Mouse (Mus musculus): ENCODE results near the gene Cacna1e. TPM values are rescaled to one million over a fixed set of nuclear protein-coding genes. Genes with fewer than 3 reads are reported as not detected.

The Cacna1e gene
- 1.4 and 1.7 TPM in 2 replicates for polyA plus RNA-seq (2014; fragmentation: Nextera tagmentation; extraction: Ambion mirVana)

- WGBS: 7% methylated on average over 31 of the region's 31 CpGs
- peak within 1 kb of the TSS; percentile 22 for H3K4me3 ChIP-seq (ENCODE audit: low read depth, low read length)
- H3K27me3 ChIP-seq (ENCODE audit: control insufficient read depth, insufficient read depth, low read length): peaks cover 12% of the 10 kb centered on the region
- H3K36me3 ChIP-seq (ENCODE audit: control insufficient read depth, insufficient read depth, low read length): no peaks in the 10 kb centered on the region
- no peak within 1 kb of the TSS for H3K27ac ChIP-seq (ENCODE audit: low read depth, low read length)
- peak; percentile 61 for DNase-seq (ENCODE audit: low spot score)
- no peaks in the 10 kb centered on the region for H3K9me3 ChIP-seq (ENCODE audit: control insufficient read depth, low read length)
- H3K4me1 ChIP-seq (replicated peaks; ENCODE audit: control insufficient read depth, insufficient read depth, low read length): peaks cover 14% of the 10 kb centered on the region; the same call in 1 of the 2 replicates
- peak; percentile 62 for ATAC-seq (replicated peaks; ENCODE audit: low FRiP score)
- peak within 1 kb of the TSS; percentile 51 for H3K9ac ChIP-seq (ENCODE audit: low read length)
- peak within 1 kb of the TSS; percentile 71 for H3K4me2 ChIP-seq (ENCODE audit: low read depth, low read length, severe bottlenecking)
Observed at GRCm38 (mm10) chr1:154884275-154885206, at the start of gene Cacna1e. Gene Cacna1e, minus strand, starts transcription at chr1:154884501.

- H3K4me1 ChIP-seq (replicated peaks; ENCODE audit: control insufficient read depth, insufficient read depth, low read length): no peaks in the 10 kb centered on the region
- H3K9ac ChIP-seq (ENCODE audit: low read length): no peak overlapping the region
- ATAC-seq (replicated peaks; ENCODE audit: low FRiP score) (no peak), DNase-seq (ENCODE audit: low spot score) (no peak)
- H3K27me3 ChIP-seq (ENCODE audit: control insufficient read depth, insufficient read depth, low read length): no peaks in the 10 kb centered on the region
- H3K4me3 ChIP-seq (ENCODE audit: low read depth, low read length): no peak overlapping the region
- no peaks in the 10 kb centered on the region for H3K36me3 ChIP-seq (ENCODE audit: control insufficient read depth, insufficient read depth, low read length)
- no peaks in the 10 kb centered on the region for H3K9me3 ChIP-seq (ENCODE audit: control insufficient read depth, low read length)
- no peak overlapping the region for H3K4me2 ChIP-seq (ENCODE audit: low read depth, low read length, severe bottlenecking)
- WGBS: 88% methylated on average over 2 of the region's 2 CpGs
- no peak overlapping the region for H3K27ac ChIP-seq (ENCODE audit: low read depth, low read length)
Observed at GRCm38 (mm10) chr1:154918406-154918805, 34.1 kb upstream of the Cacna1e start.

DNA sequence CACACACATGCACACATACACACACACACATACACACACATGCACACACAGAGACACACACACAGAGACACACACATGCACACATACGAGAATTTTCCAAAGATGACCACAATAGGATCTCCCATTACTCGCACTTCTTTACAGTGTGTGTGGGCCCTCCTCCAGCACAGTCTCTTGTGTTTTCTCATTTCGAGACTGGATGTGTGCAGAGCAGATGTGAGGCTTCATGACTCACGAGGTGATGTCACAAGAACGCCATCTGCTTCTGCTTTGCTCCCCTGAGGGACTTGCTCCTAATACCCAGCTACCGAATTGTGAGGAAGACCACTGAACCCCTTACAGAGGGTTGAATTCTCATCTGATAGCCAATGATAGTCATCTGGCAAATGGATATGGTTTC, 33.1 kb upstream of the Cacna1e start:
- 83% methylated on average over 6 of the region's 6 CpGs for WGBS
- H3K9me3 ChIP-seq (ENCODE audit: control insufficient read depth, low read length): no peaks in the 10 kb centered on the region
- no peak overlapping the region for H3K4me2 ChIP-seq (ENCODE audit: low read depth, low read length, severe bottlenecking)
- no peak overlapping the region for H3K9ac ChIP-seq (ENCODE audit: low read length)
- H3K27ac ChIP-seq (ENCODE audit: low read depth, low read length): no peak overlapping the region
- ATAC-seq (replicated peaks; ENCODE audit: low FRiP score): no peak
- DNase-seq (ENCODE audit: low spot score): no peak
- no peak overlapping the region for H3K4me3 ChIP-seq (ENCODE audit: low read depth, low read length)
- no peaks in the 10 kb centered on the region for H3K4me1 ChIP-seq (replicated peaks; ENCODE audit: control insufficient read depth, insufficient read depth, low read length)
- H3K36me3 ChIP-seq (ENCODE audit: control insufficient read depth, insufficient read depth, low read length): no peaks in the 10 kb centered on the region
- H3K27me3 ChIP-seq (ENCODE audit: control insufficient read depth, insufficient read depth, low read length): no peaks in the 10 kb centered on the region

DNA sequence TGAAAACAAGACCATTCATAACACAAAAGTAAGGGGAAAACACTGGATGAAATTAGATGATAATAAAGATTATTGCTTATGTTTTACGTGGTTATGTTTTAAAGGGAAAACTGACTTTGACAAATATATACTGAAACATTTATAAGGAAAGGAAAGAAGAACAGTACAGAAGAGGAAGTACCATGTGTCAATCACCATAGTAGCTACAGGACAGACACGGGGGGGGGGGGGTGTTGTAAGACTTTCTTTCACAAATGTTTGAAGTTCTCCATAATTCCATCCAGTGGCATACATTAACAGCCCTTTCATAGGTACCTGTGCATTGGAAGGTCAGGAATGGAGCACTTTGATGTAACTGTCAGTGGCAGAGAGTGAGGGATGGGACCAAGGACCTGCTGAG, 25.3 kb upstream of the Cacna1e start:
- Histone ChIP-seq H3K27ac (ENCODE audit: low read depth, low read length) (no peak overlapping the region), H3K9me3 (ENCODE audit: control insufficient read depth, low read length) (no peaks in the 10 kb centered on the region), H3K4me2 (ENCODE audit: low read depth, low read length, severe bottlenecking) (no peak overlapping the region), H3K27me3 (ENCODE audit: control insufficient read depth, insufficient read depth, low read length) (no peaks in the 10 kb centered on the region), H3K36me3 (ENCODE audit: control insufficient read depth, insufficient read depth, low read length) (no peaks in the 10 kb centered on the region), H3K4me1 (replicated peaks; ENCODE audit: control insufficient read depth, insufficient read depth, low read length) (no peaks in the 10 kb centered on the region), H3K4me3 (ENCODE audit: low read depth, low read length) (no peak overlapping the region), H3K9ac (ENCODE audit: low read length) (no peak overlapping the region)
- 79% methylated on average over 2 of the region's 2 CpGs for WGBS
- no peak for ATAC-seq (replicated peaks; ENCODE audit: low FRiP score)
- no peak for DNase-seq (ENCODE audit: low spot score)

- no peaks in the 10 kb centered on the region for H3K36me3 ChIP-seq (ENCODE audit: control insufficient read depth, insufficient read depth, low read length)
- H3K9ac ChIP-seq (ENCODE audit: low read length): no peak overlapping the region
- no peaks in the 10 kb centered on the region for H3K9me3 ChIP-seq (ENCODE audit: control insufficient read depth, low read length)
- ATAC-seq (replicated peaks; ENCODE audit: low FRiP score) (no peak), DNase-seq (ENCODE audit: low spot score) (no peak)
- H3K27ac ChIP-seq (ENCODE audit: low read depth, low read length): no peak overlapping the region
- H3K27me3 ChIP-seq (ENCODE audit: control insufficient read depth, insufficient read depth, low read length): no peaks in the 10 kb centered on the region
- 97% methylated on average over 2 of the region's 2 CpGs for WGBS
- no peaks in the 10 kb centered on the region for H3K4me1 ChIP-seq (replicated peaks; ENCODE audit: control insufficient read depth, insufficient read depth, low read length)
- no peak overlapping the region for H3K4me2 ChIP-seq (ENCODE audit: low read depth, low read length, severe bottlenecking)
- H3K4me3 ChIP-seq (ENCODE audit: low read depth, low read length): no peak overlapping the region
Observed at GRCm38 (mm10) chr1:154897390-154897789, 13.1 kb upstream of the Cacna1e start.

DNA sequence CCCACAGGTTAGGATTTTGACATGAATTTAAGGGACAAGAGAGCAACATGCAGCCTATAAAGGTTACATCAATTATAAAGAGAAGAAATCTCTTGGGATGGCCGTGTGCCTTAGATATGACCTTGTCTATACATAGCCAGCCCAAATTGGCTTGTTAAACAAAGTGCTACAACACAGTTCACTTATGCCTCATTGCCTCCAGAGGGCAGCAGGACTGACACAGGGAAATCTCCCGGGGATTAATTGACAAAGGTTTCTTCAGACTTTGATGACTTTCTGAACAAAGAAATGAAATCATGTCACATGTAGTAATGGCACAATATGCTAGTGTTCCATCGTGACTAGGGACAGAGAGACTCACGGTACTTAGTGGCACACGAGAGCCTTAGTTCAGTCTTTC, 5.9 kb upstream of the Cacna1e start:
- H3K27ac ChIP-seq (ENCODE audit: low read depth, low read length): no peak overlapping the region
- H3K4me3 ChIP-seq (ENCODE audit: low read depth, low read length): no peak overlapping the region
- 55% methylated on average over 5 of the region's 5 CpGs for WGBS
- H3K4me2 ChIP-seq (ENCODE audit: low read depth, low read length, severe bottlenecking): no peak overlapping the region
- ATAC-seq (replicated peaks; ENCODE audit: low FRiP score) (no peak), DNase-seq (ENCODE audit: low spot score) (no peak)
- no peaks in the 10 kb centered on the region for H3K9me3 ChIP-seq (ENCODE audit: control insufficient read depth, low read length)
- H3K9ac ChIP-seq (ENCODE audit: low read length): no peak overlapping the region
- H3K36me3 ChIP-seq (ENCODE audit: control insufficient read depth, insufficient read depth, low read length): no peaks in the 10 kb centered on the region
- peaks cover 5% of the 10 kb centered on the region; the same call in 1 of the 2 replicates for H3K4me1 ChIP-seq (replicated peaks; ENCODE audit: control insufficient read depth, insufficient read depth, low read length)
- H3K27me3 ChIP-seq (ENCODE audit: control insufficient read depth, insufficient read depth, low read length): peaks cover 2% of the 10 kb centered on the region; the same call in 1 of the 2 replicates

GRCm38 (mm10) chr1:154888495-154888894, 4.2 kb upstream of the Cacna1e start:
- DNase-seq (ENCODE audit: low spot score) (no peak), ATAC-seq (replicated peaks; ENCODE audit: low FRiP score) (no peak)
- H3K4me1 ChIP-seq (replicated peaks; ENCODE audit: control insufficient read depth, insufficient read depth, low read length): peaks cover 11% of the 10 kb centered on the region; the same call in 1 of the 2 replicates
- H3K36me3 ChIP-seq (ENCODE audit: control insufficient read depth, insufficient read depth, low read length): no peaks in the 10 kb centered on the region
- no peak overlapping the region for H3K9ac ChIP-seq (ENCODE audit: low read length)
- 86% methylated on average over 5 of the region's 5 CpGs for WGBS
- H3K4me2 ChIP-seq (ENCODE audit: low read depth, low read length, severe bottlenecking): no peak overlapping the region
- no peaks in the 10 kb centered on the region for H3K9me3 ChIP-seq (ENCODE audit: control insufficient read depth, low read length)
- peaks cover 7% of the 10 kb centered on the region for H3K27me3 ChIP-seq (ENCODE audit: control insufficient read depth, insufficient read depth, low read length)
- H3K27ac ChIP-seq (ENCODE audit: low read depth, low read length): no peak overlapping the region
- H3K4me3 ChIP-seq (ENCODE audit: low read depth, low read length): no peak overlapping the region

GRCm38 (mm10) chr1:154888018-154888417, 3.7 kb upstream of the Cacna1e start:
- no peak overlapping the region for H3K27ac ChIP-seq (ENCODE audit: low read depth, low read length)
- H3K9me3 ChIP-seq (ENCODE audit: control insufficient read depth, low read length): no peaks in the 10 kb centered on the region
- H3K4me1 ChIP-seq (replicated peaks; ENCODE audit: control insufficient read depth, insufficient read depth, low read length): peaks cover 14% of the 10 kb centered on the region; the same call in 1 of the 2 replicates
- no peak overlapping the region for H3K4me3 ChIP-seq (ENCODE audit: low read depth, low read length)
- no peak overlapping the region for H3K4me2 ChIP-seq (ENCODE audit: low read depth, low read length, severe bottlenecking)
- H3K9ac ChIP-seq (ENCODE audit: low read length): no peak overlapping the region
- DNase-seq (ENCODE audit: low spot score): no peak
- H3K36me3 ChIP-seq (ENCODE audit: control insufficient read depth, insufficient read depth, low read length): no peaks in the 10 kb centered on the region
- peaks cover 10% of the 10 kb centered on the region for H3K27me3 ChIP-seq (ENCODE audit: control insufficient read depth, insufficient read depth, low read length)
- no peak for ATAC-seq (replicated peaks; ENCODE audit: low FRiP score)
- 80% methylated on average over 5 of the region's 5 CpGs for WGBS

Measured in forebrain, embryonic 11.5 days (tissue).